ENCODE assay signal across 29 mouse cellular contexts in the genomic region with DNA sequence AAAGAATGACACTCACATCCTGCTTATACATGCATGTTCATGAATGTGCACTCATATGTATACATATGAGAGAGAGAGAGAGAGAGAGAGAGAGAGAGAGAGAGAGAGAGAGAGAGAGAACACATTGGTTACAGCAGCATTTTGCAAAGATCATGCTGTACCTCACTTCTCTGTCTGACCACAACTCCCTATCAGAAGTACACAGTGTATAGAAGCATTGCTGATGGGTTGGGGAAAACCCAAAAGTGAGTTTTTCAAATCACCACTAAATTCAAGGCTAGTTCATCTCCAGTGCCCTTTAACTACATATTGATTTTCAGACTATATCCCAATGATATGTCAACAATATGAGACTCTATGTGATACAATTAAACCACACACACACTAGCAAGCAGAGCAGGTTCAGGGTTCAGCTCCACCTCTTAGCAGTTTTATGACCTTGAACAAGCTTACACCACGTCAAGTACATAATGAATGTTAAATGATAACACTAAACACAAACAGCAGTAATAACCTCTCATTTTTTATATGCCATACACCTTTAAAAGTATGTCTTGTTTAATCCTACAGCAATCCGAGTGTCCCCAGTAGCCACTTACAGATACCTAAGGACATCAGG. TPM values are rescaled to one million over a fixed set of nuclear protein-coding genes. Genes with fewer than 3 reads are reported as not detected.
A peak's percentile ranks its signal among the peaks of the same experiment; 100 is the strongest.
DNase-seq lines count a peak whose midpoint lies in the region; ATAC-seq and TF ChIP-seq lines count a peak whose summit lies in the region.
"Had no signal": no experiment of that assay in that cellular context is flagged by ENCODE, and none has a peak within 500 bp of the region (broad histone marks: within the 10 kb centered on the region; RNA-seq: fewer than 3 reads in every experiment).

No protein-coding gene starts in this region.

- WGBS in intestine, embryonic 16.5 days = 60% methylated on average over 2 of the region's 2 CpGs
- 26% methylated on average over 2 of the region's 2 CpGs for WGBS in small intestine, adult 2 months

- H3K4me2 ChIP-seq in intestine, embryonic 16.5 days (ENCODE audit: low read depth, low read length) = no peak overlapping the region
- H3K4me2 ChIP-seq: embryonic facial prominence, embryonic 12.5 days had no signal

- no peaks in the 10 kb centered on the region for H3K36me3 ChIP-seq in intestine, embryonic 16.5 days (ENCODE audit: control insufficient read depth, insufficient read depth, low read length)
- H3K36me3 ChIP-seq in small intestine, adult 2 months (ENCODE audit: control insufficient read depth, insufficient read depth, low read length) = peaks cover 17% of the 10 kb centered on the region
- H3K36me3 ChIP-seq: embryonic facial prominence, embryonic 10.5 days; embryonic facial prominence, embryonic 12.5 days had no signal

- no peaks in the 10 kb centered on the region for H3K9me3 ChIP-seq in intestine, embryonic 16.5 days (ENCODE audit: control insufficient read depth, low read length)
- H3K9me3 ChIP-seq: embryonic facial prominence, embryonic 10.5 days; embryonic facial prominence, embryonic 12.5 days had no signal

- H3K4me3 ChIP-seq in intestine, embryonic 16.5 days (ENCODE audit: low read length) = no peak overlapping the region
- H3K4me3 ChIP-seq in small intestine, adult 2 months (ENCODE audit: low read depth, low read length) = no peak overlapping the region
- H3K4me3 ChIP-seq: embryonic facial prominence, embryonic 10.5 days; embryonic facial prominence, embryonic 12.5 days had no signal

- peak; percentile 72 for ATAC-seq in common myeloid progenitor, adult 5-6 weeks (replicated peaks; ENCODE audit: low read depth, poor library complexity, severe bottlenecking)
- peak; percentile 86 for ATAC-seq in intestine, embryonic 16.5 days
- peak; percentile 69 for ATAC-seq in megakaryocyte progenitor cell, adult 5-6 weeks (replicated peaks; ENCODE audit: poor library complexity)
- ATAC-seq: forebrain, embryonic 14.5 days; forebrain, embryonic 16.5 days; Patski had no signal

- DNase-seq in spleen, adult 12 weeks (ENCODE audit: low spot score) = no peak
- DNase-seq in layer of hippocampus, postnatal 36 days = no peak
- DNase-seq in yolk sac, embryonic 10.5 days (ENCODE audit: low spot score) = no peak
- DNase-seq in frontal cortex, postnatal 10 days (ENCODE audit: low spot score in 2 of 2) = no peak
- DNase-seq: adrenal gland, adult 2 months; adrenal gland, postnatal 10 days; adrenal gland, postnatal 25 days; cerebellum, adult 11 months; cerebellum, adult 18-20 months; cerebellum, adult 8-10 months; cerebellum, adult 9-11 months; cerebellum, postnatal 14 days; cerebellum, postnatal 36 days had no signal

- H3K4me1 ChIP-seq in intestine, embryonic 16.5 days (ENCODE audit: control insufficient read depth, insufficient read depth, low read length) = 0 out of 2 replicates have a peak, but pooled peaks cover 7% of the 10 kb centered on the region
- H3K4me1 ChIP-seq in small intestine, adult 2 months (ENCODE audit: control insufficient read depth, insufficient read depth, insufficient read length, low read length) = peaks cover 12% of the 10 kb centered on the region; the same call in 1 of the 2 replicates
- H3K4me1 ChIP-seq: embryonic facial prominence, embryonic 10.5 days; embryonic facial prominence, embryonic 12.5 days had no signal

- H3K27ac ChIP-seq in intestine, embryonic 16.5 days (ENCODE audit: low read length) = peak overlapping the region; percentile 79; the same call in 1 of the 2 replicates
- H3K27ac ChIP-seq in small intestine, adult 2 months (ENCODE audit: insufficient read depth, low read depth, low read length) = peak overlapping the region; percentile 53; the same call in 1 of the 2 replicates
- H3K27ac ChIP-seq: embryonic facial prominence, embryonic 10.5 days; embryonic facial prominence, embryonic 12.5 days had no signal

- H3K27me3 ChIP-seq in intestine, embryonic 16.5 days (replicated peaks; ENCODE audit: control insufficient read depth, insufficient read depth, low read length) = no peaks in the 10 kb centered on the region
- H3K27me3 ChIP-seq in small intestine, adult 2 months (ENCODE audit: control insufficient read depth, insufficient read depth, low read length) = no peaks in the 10 kb centered on the region
- H3K27me3 ChIP-seq: embryonic facial prominence, embryonic 12.5 days; Patski had no signal

- no peak for TF ChIP-seq POLR2A in small intestine, adult 2 months (IDR thresholded peaks at IDR 0.05; ENCODE audit: low read depth, low read length)

- no peak for TF ChIP-seq CTCF in small intestine, adult 2 months (IDR thresholded peaks at IDR 0.05; ENCODE audit: extremely low read depth, insufficient read length, insufficient replicate concordance, low read depth, low read length)

- H3K9ac ChIP-seq in intestine, embryonic 16.5 days (ENCODE audit: low read depth, low read length) = no peak overlapping the region
- H3K9ac ChIP-seq: embryonic facial prominence, embryonic 12.5 days had no signal

RNA-seq across cellular contexts. Expression of gene Mrpl16, which starts 23.7 kb away (rescaled TPM):
- total RNA-seq in common myeloid progenitor, adult 5-6 weeks (2017) = 89.0 and 118 TPM in 2 replicates
- 56.3 and 62.2 TPM in 2 replicates for polyA plus RNA-seq in intestine, embryonic 16.5 days (2015; fragmentation: Nextera tagmentation; extraction: Ambion mirVana)
- total RNA-seq in megakaryocyte progenitor cell, adult 5-6 weeks (2015) = 79.3 and 89.8 TPM in 2 replicates
- total RNA-seq in megakaryocyte progenitor cell, adult 5-6 weeks (2017) = 104 and 113 TPM in 2 replicates
- polyA plus RNA-seq in small intestine, adult 2 months (2012; rRNA removed) = 1.8 and 4.0 TPM in 2 replicates
- total RNA-seq in layer of hippocampus, postnatal 36 days (2021) = 10 to 100 TPM; 33.4 to 34.5 TPM

RNA-seq across cellular contexts. Expression of gene Stx3, which starts 25.4 kb away (rescaled TPM):
- total RNA-seq in common myeloid progenitor, adult 5-6 weeks (2017) = 17.7 and 20.7 TPM in 2 replicates
- polyA plus RNA-seq in intestine, embryonic 16.5 days (2015; fragmentation: Nextera tagmentation; extraction: Ambion mirVana) = 55.8 and 70.2 TPM in 2 replicates
- 6.4 and 7.4 TPM in 2 replicates for total RNA-seq in megakaryocyte progenitor cell, adult 5-6 weeks (2015)
- 5.6 and 7.0 TPM in 2 replicates for total RNA-seq in megakaryocyte progenitor cell, adult 5-6 weeks (2017)
- 12.7 and 38.0 TPM in 2 replicates for polyA plus RNA-seq in small intestine, adult 2 months (2012; rRNA removed)
- total RNA-seq in layer of hippocampus, postnatal 36 days (2021) = 10 to 100 TPM; 28.2 to 36.3 TPM

RNA-seq across cellular contexts. Expression of gene Olfr1417, which starts 45.2 kb away (rescaled TPM):
- not detected in 2 replicates for total RNA-seq in common myeloid progenitor, adult 5-6 weeks (2017)
- polyA plus RNA-seq in intestine, embryonic 16.5 days (2015; fragmentation: Nextera tagmentation; extraction: Ambion mirVana) = not detected in 2 replicates
- total RNA-seq in megakaryocyte progenitor cell, adult 5-6 weeks (2015) = not detected in 2 replicates
- total RNA-seq in megakaryocyte progenitor cell, adult 5-6 weeks (2017) = not detected in 2 replicates
- polyA plus RNA-seq in small intestine, adult 2 months (2012; rRNA removed) = not detected in 2 replicates
- not detected for total RNA-seq in layer of hippocampus, postnatal 36 days (2021)
- total RNA-seq: adrenal gland, adult 2 months; adrenal gland, postnatal 10 days; adrenal gland, postnatal 25 days; adrenal gland, postnatal 4 days; ES-E14 had no signal
- polyA plus RNA-seq: adrenal gland, adult 2 months; C2C12; cortical plate, adult 2 months; embryonic facial prominence, embryonic 10.5 days; embryonic facial prominence, embryonic 12.5 days; embryonic facial prominence, embryonic 14.5 days; forebrain, embryonic 11.5 days; forebrain, embryonic 14.5 days; forebrain, embryonic 16.5 days had no signal

RNA-seq across cellular contexts. Expression of gene Gif, which starts 46.5 kb away (rescaled TPM):
- not detected in 2 replicates for total RNA-seq in common myeloid progenitor, adult 5-6 weeks (2017)
- not detected in 2 replicates for polyA plus RNA-seq in intestine, embryonic 16.5 days (2015; fragmentation: Nextera tagmentation; extraction: Ambion mirVana)
- not detected in 2 replicates for total RNA-seq in megakaryocyte progenitor cell, adult 5-6 weeks (2015)
- not detected in 2 replicates for total RNA-seq in megakaryocyte progenitor cell, adult 5-6 weeks (2017)
- polyA plus RNA-seq in small intestine, adult 2 months (2012; rRNA removed) = 0.09 and 8.4 TPM in 2 replicates
- not detected for total RNA-seq in layer of hippocampus, postnatal 36 days (2021)
- total RNA-seq: adrenal gland, adult 2 months; adrenal gland, postnatal 10 days; adrenal gland, postnatal 25 days; adrenal gland, postnatal 4 days; ES-E14 had no signal
- polyA plus RNA-seq: adrenal gland, adult 2 months; brain, embryonic 14.5 days; C2C12; cortical plate, adult 2 months; embryonic facial prominence, embryonic 10.5 days; embryonic facial prominence, embryonic 12.5 days; embryonic facial prominence, embryonic 14.5 days; forebrain, embryonic 11.5 days; forebrain, embryonic 14.5 days; forebrain, embryonic 16.5 days had no signal
